Mouse (Mus musculus) cerebellum, adult 8-10 months (tissue): ENCODE data around the gene Map3k20.

Experiments
- DNase-seq: peaks from one replicate; pipeline ENCODE4 v3.0.0; 2022

Gene Map3k20

DNA sequence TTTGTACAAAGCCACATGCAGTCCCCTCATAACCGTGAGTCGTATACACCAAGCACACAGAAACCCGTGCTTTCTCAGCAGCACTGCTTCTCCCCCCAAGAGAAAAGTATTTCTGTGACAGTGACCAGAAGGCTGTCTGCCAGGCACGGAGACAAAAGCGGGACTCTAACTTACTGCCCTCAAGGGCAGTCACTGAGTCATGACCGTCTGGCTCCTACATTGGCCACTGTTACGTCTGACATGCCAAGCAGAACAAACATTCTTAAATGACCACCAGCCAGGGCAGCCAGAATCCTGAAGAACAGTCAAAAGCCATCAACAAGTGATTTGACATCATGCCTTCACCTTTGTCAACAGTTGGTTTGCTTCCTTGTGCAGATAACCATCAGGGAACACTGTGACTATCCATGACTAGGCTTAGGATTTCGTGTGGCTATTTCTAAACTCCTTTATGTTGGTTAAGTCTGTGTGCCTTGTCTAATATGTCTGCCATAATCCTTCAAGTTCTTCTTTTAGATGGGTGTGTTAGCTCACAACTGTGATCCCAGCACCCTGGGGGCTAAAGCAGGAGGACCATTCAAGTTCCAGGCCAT lies 153.6 kb downstream of the Map3k20 start:
- no peak for DNase-seq

DNA sequence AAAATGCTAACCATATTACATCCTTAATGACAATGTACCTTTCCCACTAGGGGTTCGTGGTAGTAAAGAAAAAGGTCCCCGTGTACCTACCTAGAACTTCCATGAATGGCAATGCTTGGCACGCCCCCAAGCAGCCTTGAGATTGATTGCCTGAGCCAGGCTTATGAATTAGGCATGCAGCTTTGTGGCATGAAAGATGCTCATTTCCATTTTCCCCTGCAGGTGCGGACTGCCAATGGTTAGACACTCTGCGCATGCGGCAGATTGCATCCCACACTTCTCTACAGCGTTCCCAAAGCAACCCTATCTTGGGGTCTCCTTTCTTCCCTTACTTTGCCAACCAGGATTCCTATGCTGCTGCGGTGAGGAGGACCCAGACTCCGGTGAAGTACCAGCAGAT lies 155.6 kb downstream of the Map3k20 start:
- DNase-seq = no peak

DNA sequence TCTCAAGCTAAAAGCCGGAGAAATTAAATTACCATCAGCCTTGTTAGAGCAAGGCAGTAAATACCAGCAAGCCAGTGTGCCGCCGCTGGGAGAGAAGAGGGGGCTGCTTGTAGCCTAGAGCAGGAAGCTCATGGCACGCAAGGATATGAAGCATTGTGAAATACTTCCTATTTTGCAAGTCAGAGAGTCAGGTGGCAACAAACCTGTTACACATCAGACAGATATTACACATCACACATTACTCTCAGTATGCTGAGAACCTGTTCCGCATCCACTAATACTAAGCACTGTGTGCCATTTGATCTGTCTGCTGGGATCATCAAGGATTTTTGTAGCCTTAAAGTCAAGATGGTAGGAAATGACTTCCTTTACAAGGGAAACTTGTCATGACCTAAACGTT lies 157.4 kb downstream of the Map3k20 start:
- no peak for DNase-seq

DNA sequence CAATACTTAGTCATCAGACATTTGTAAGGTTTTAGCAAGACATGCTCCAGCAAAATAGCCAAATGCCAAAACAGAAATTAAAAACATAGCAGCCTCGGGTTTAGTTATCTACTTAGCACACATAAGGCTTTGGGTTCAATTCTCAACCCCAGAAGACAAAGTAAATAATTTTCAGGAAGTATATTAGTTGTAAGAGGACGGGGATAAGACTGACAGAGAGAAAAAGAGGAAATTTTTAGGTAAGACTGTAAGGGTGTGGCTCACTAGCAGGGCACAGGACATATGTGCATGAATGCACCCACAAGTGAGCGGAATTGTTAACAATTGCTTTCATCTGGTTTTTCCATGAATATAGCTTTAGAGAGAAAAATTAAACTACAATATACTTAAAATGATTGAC lies 158.5 kb downstream of the Map3k20 start:
- DNase-seq = no peak

DNA sequence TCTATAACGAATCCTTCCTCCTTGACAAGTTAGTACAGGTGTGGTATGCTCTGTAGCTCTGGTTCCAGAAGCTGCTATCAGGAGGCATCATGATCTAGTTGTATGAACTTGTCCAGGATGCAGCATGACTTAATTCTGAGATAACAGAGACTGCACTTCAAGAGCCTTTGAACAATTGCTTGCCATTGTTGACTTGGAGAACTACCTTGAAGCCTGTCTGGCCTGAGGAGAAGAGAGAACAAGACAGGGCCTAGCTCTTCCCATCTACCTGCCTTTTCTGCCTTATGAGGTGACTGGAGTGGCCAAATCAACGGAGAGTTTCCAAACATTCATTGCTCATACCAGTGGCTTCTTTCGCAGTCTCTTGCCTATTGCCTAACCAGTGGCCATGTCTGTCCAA lies 160.7 kb downstream of the Map3k20 start:
- DNase-seq = no peak

DNA sequence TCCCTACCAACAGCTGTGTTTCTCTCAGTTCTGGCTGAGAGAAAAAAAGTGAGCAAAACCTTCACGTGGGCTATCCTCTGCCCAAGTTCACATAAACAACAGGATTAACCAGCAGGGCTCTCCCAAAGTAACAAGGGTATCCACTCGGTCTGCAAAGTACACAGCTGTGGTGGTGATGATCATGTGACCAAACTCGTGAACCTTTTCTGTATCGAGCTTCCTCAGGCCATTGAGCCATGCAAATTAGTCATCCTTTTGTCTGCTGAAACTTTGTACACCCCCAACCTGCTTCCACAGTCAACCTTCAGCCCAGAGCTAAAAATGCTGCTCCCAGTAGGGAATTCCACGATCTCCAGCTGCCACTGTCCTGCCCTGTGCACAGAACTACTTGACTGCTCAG lies 161.2 kb downstream of the Map3k20 start:
- no peak for DNase-seq

DNA sequence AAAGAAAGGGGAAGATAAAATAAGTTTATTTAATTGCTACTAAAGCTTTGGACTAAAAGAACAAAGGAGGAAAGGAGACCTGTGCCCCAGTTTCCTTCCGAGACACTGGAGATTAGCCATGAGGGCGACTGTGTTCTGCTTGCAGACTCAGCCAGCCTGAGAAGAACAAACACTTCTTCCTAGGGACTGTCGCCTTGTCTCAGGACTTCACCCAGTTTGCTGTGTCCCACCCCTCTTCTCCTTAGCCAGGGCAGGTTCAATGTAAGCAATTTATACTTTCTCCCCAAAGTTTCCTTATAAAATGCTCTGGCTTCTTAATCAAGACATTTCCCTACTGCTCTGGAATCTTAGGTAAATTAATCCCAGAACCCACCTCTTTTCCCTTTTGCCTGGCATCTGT lies 168.1 kb downstream of the Map3k20 start:
- DNase-seq = no peak

DNA sequence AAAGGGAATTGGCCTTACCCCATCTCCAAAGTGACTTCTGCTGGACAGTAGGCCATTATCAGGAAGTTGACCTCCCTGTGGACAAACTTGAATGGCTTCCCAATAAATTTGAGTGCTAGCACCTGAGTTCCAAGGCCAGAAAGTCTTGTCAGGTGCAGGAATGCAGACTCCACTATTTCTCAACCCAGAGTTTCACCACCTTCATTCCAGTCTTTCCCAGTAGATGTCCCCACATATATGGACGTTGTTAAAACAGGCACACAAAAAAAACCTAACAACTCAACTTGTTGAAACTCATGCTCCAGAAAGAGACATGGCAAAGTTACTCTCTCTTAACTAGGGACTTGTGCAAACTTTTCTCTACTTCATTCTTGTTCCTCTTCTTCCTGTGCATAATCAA lies 170.8 kb downstream of the Map3k20 start:
- no peak for DNase-seq

DNA sequence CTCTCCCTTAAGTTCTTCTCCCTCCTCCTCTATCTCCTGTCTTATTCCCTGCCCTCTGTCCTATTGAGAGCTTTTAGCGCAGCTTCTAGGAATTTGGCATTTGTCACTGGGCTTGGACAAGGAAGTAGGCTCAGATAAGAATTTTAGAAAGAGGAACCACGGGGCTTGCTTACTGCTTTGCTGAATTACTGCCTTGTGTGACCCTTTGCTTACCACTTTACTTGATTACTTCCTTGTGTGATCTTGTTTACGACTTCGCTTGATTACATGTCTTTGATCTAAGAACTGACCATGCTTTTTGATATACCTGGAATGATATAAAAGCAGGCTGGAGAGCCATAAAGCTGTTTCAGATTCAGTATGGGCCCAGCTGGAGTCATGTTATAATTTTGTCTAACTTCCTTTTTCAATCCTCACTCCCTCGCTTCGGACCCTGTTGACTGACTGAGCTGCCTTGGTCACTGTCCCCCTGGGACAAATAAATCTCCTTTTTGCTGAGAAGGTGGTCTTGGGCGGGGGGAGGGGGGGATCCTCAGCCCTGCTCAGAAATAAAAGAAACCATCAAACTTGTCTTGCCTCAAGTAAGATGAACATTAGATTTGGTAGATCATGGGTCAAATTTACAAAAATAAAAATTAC lies 179.1 kb downstream of the Map3k20 start:
- no peak for DNase-seq

DNA sequence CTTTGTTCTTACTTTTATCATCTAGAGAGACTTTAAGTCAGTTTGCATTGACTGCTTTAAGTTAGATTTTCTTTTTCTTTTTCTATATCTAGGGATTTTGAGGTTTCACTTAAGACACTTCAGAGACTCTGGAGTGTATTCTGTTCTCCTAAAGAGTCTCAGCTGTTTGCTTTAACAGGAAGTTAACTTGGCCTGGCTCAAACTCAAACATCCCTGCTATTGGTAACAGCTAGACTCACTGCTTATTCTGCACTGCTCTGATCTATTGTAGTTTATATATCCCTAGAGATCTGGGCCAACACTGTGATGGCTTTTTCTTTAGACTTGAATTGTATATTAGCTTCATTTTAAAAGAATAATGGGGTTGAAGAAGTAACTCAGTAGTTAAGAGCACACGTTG lies 182.2 kb downstream of the Map3k20 start:
- no peak for DNase-seq

DNA sequence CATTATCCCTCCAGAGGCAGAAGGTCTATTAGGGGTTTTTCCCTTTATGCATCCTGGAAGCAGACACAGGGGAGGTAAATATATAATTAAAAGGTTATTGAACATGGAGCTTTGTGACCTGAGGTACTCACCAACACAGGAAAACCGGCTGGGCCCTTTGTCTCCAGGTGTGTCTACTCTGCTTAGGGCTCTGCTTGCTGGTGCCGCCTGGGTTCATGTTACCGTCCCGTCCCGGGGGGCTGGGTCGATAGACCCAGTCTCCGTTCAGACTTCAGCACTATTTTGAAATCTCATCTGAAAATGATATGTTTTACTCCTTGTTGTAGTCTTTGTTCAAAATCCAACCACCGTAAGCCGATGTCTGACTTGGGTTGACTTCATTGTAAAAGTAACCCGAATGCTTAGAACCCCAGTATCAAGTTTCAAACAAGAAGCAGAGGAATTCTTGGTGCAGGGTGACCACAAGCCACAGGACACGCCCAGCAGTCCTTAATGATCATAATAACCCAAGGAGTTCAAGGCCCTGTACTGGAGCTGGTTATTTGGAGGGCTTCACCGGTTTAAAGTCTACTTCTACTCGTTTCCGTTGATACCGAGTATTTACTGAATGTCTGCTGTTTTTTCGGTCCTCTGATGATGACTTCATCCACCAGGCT lies 186.1 kb downstream of the Map3k20 start:
- no peak for DNase-seq

DNA sequence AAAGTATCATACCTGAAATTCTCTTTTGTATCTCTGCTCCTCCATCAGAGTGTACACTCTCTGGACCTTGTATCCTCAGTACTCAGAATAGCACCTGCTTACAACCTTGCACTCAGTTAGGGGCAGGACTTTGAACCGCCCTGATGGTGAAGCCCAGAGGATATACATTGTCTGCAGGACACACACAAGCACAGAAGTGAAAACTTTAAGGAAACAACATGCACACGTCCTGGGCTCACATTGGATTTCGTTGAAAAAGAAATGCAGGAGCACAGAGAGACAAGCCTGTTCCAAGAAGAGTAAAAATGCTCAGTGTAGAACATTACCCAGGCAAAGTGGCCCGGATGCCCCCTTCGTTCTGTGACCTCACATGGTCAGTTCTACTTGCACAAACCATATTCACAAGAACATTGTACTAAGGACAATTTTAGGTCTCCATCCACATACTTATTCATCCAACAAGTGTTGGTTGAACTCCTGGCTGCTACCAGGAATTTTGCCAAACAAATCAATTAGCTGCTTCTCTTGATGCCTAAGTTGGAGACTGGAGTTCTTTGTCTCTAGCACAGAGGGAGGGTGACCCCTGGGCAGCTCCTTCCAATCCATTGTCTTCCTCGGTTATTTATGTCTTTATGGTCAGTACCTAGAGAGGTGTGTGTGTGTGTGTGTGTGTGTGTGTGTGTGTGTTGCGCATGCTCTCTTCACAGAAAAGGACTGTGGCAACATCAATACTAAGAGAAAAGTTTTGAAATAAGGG lies 189.3 kb downstream of the Map3k20 start:
- DNase-seq = no peak

DNA sequence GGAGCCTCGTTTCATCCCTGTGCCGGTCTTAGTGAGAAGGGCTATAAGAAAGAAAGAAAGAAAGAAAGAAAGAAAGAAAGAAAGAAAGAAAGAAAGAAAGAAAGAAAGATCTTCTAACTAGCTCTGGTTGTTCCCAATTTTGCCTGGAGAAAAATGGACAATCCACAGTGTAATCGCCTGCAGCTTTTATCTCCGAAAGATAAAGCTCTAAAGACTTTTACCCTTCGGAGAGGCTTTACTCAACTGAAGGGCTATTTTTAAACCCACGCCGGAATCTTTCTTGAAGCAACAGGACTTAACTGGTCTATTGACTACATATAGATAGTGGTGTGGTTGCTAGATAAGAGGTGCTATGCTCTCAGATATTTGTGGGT lies 190.0 kb downstream of the Map3k20 start:
- DNase-seq = no peak

DNA sequence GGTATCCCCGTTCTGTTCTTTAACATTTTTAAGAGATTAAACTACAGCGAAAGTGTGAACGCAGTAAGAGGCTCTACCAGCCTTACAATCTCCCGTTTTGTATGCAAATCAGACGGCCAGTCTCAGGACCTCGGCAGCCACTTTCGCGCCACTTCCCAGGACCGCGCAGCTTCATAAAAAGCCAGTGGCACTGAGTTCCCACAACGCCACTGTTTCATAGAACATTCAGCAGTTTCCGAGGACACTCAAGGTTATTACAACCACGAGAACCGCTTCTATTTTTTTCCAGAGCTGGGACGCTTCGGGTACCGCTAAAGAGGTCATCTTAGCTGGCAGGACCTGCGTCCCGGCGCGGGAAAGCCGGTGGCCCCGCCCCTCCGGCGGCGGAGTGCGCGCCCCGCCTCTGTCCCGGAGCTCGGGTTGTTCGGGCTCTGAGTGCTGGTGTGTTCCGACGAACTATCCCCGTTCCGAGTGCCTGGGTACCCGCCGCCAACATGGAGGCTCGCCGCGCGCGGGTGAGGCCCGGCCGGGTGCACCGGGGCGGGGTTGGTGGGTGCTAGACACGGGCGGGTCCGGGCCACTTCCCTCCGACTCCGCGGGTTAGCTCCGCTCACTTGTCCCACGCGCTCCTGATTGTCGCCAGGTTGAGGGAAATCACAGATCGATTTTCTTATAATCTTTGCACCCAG lies 190.5 kb downstream of the Map3k20 start, which contains the start of gene Cdca7:
Gene Cdca7, plus strand, starts transcription at position 363 of the 689 bp plus-strand sequence.
- peak; percentile 11 for DNase-seq

DNA sequence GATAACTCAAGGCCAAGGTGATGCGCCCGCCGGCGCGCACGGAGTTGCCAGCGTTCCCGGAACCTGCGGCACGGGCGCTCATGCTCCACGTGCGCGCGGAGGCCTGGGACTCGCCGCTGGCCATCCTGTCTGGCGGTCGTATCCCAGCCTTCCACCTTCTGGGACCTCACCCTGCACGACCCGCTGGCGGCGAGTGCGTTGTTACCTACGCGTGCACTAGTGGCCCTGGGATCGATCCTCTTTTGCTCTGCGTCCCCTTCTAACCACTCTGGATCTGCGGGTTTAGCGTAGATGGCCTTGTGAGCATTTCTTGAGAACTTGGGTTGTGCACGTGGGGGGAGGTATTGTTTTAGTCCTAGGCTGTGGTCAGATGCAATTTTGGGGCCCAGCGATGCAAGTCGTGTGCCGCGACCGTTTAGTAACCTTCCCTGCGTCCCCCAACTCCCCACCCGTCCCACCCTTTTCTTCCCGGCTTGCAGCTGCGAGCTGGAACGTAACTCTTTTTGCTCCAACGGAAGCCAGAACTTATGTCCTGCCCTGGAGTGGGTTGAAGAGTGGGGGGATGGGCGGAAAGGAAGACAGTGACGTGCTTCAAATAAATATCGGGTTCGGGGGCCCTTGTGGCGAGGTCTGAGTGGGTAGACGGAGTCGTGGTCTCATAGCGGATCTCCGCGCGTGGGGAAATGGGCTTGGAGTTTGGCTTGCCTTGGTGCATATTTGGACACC lies 191.2 kb downstream of the Map3k20 start:
- peak; percentile 3 for DNase-seq

DNA sequence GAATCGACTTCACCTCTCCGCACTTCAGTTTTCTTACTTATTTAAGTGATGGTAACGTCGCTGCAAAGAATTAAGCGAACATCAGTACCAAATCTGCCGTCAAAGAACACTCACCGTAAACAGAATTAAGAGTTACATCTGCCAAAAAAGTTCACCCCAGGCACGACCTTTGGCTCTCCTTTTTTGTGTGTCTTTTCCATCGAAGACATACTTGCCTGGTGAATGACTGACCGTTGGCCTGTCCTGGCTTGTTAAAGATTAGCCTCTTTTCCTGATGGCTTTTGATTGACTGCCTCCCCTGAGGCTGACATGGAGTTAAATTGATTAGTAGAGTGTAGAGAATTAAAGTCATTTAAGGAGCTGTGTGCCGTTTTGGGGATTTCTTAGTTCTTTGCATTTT lies 191.8 kb downstream of the Map3k20 start:
- no peak for DNase-seq

DNA sequence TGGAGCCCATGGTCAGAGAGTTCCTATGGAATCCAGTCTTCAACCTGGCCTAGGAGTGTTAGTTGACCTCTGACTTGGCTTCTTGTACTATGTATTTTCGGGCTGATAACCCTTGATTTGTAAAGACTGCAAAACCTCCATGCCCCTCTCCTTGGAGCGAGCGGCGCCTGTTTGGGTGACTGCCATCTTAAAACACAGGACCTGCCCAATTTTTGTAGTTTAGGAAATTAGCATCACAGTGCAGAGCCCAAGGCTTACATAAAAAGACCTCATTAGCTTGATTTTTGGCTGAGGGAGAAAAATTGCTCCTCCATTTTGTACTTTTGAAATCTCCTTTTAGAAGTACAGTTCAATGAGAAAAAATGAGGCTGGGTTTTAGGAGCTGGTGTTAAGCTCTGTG lies 192.7 kb downstream of the Map3k20 start:
- no peak for DNase-seq

DNA sequence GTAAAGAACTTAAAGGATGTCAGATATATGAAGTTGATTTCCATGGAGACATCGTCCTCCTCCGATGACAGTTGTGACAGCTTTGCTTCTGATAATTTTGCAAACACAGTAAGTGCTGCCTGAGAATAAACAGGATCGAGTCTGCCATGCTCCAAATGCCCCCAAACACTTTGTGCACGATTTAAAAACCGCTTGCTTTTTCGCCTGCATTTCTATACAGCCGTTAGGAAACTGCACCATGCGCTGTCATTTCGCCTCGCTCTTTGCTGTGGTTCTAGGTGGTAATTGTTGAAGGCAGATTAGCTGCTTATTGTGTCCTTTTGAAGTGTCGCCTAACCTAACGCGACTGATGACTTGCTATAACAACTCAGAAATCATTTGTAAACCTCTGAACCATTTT lies 193.5 kb downstream of the Map3k20 start:
- no peak for DNase-seq

DNA sequence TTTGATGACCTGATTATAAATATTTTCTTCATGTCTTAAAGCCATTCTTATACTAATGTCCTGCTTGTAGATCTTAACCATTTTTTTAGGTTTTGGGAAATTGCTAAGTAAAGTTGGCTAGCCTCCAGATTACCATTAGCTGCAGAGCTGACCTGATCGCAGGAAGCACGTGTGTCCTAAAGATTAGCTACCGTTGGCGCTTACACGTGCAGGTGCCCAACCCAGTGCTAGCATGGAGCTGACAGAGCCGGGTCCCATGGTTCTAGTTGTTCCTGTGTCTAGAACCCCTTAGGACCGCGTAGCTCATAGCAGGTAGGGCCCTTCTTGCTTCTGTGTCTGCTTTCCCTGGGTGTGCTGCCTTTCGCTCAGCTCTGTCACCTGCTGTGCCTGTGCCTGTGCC lies 194.4 kb downstream of the Map3k20 start:
- no peak for DNase-seq

DNA sequence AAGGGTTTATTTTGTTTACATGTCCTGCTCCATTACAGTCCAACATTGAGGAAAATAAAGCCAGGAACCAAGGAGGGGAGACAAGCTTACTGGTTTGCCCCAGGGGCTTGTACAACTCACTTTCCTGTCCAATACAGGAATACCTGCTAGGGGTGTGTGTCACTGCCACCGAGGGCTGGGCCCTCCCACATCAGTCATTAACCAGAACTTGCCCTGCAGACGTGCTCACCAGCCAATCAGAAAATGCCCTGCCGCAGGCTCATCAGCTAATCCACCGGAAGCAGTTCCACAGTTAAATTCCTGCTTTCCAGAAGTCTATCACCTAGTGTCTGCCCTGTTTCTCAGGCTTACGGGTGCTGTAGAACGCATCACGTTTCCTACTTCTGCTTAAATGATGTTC lies 206.2 kb downstream of the Map3k20 start:
- DNase-seq = no peak
